Mouse (Mus musculus): ENCODE results near the gene Hdac4. TPM values are rescaled to one million over a fixed set of nuclear protein-coding genes. Genes with fewer than 3 reads are reported as not detected.
A peak's percentile ranks its signal among the peaks of the same experiment; 100 is the strongest.

Hdac4 gene
- total RNA-seq, 2 experiments from 2014 or later, result 38.8 to 40.8 TPM

GRCm38 (mm10) chr1:92082156-92082836 is 113.2 kb downstream of the Hdac4 start:
- no peak for DNase-seq
- intact Hi-C loops (cut with DNase I; ENCODE audit: low total_unique reads), result no loop called here

GRCm38 (mm10) chr1:92079982-92080537 is 115.4 kb downstream of the Hdac4 start:
- intact Hi-C loops (cut with DNase I; ENCODE audit: low total_unique reads), result no loop called here
- DNase-seq, result no peak

- DNase-seq, result no peak
- intact Hi-C loops (cut with DNase I; ENCODE audit: low total_unique reads), result no loop called here
These were observed 120.2 kb downstream of the Hdac4 start for GRCm38 (mm10) chr1:92075312-92075711.

GRCm38 (mm10) chr1:92074655-92075054 is 120.8 kb downstream of the Hdac4 start:
- intact Hi-C loops (cut with DNase I; ENCODE audit: low total_unique reads), result no loop called here
- no peak for DNase-seq

- intact Hi-C loops (cut with DNase I; ENCODE audit: low total_unique reads), result no loop called here
- no peak for DNase-seq
These were observed 125.4 kb downstream of the Hdac4 start for GRCm38 (mm10) chr1:92069932-92070677.

DNA sequence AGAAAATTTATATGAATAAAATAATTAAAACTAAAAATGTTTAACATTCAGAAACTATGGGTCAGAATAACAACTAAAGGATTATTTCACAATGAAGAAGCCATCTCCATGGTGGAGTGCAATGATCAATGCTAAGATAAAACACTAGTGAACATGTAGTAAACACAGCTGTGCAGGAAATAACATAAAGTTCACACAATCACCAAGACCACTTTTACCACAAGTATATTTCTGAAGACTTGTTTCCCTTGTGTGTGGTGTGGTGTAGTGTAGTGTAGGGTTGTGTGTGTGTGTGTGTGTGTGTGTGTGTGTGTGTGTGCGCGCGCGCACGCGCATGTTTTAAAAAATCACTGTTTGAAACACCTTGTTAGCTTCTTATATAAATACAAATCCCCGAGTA is 126.0 kb downstream of the Hdac4 start:
- intact Hi-C loops (cut with DNase I; ENCODE audit: low total_unique reads), result no loop called here
- no peak for DNase-seq

- intact Hi-C loops (cut with DNase I; ENCODE audit: low total_unique reads), result no loop called here
- no peak for DNase-seq
These were observed 131.2 kb downstream of the Hdac4 start for GRCm38 (mm10) chr1:92064307-92064706.

GRCm38 (mm10) chr1:92063271-92063670 is 132.2 kb downstream of the Hdac4 start:
- DNase-seq, result no peak

DNA sequence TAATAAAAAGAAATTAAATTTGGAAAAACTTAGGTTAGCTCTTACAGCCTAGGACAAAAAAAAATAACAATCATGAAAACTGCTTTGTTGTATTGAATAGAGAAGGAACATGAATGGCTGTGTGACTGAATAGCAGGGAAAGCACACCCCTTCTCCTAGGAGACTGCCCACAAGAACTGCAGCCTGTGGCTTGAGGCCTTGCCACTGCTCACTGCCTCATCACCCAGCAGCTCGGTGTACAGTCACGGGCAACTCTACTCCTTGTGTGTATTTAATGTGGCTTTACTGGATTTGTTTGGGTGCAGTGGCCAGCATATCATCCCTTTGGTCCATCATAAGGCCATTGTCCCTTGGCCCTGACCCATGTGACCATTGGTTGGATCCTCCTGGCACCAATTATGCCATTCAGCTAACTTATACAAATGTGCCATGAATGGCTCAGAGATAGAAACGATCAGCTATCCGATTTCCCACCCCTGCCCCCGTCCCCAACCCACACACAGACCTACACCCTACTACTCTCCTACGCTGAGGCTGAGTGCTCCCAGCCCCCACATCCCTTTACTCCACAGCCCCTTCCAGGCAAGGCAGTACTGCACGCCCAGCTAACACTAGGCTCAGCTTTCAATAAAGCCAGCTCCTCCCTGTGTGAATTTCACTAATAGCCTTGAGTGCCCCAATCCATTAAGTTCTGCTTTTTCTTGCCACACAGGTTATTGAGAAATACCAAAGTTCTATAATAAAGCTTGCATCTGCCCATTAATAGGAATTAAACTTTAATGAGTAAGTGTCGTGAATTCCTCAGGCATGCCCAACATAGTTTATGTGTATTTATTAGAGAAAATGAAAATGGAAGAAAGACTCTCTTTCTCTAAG is 134.1 kb downstream of the Hdac4 start:
- intact Hi-C loops (cut with DNase I; ENCODE audit: low total_unique reads), result no loop called here
- no peak for DNase-seq

More at GRCm38 (mm10) chr1:92063271-92063670, 132.2 kb downstream of the Hdac4 start:
- intact Hi-C loops (cut with DNase I; ENCODE audit: low total_unique reads), result no loop called here

DNA sequence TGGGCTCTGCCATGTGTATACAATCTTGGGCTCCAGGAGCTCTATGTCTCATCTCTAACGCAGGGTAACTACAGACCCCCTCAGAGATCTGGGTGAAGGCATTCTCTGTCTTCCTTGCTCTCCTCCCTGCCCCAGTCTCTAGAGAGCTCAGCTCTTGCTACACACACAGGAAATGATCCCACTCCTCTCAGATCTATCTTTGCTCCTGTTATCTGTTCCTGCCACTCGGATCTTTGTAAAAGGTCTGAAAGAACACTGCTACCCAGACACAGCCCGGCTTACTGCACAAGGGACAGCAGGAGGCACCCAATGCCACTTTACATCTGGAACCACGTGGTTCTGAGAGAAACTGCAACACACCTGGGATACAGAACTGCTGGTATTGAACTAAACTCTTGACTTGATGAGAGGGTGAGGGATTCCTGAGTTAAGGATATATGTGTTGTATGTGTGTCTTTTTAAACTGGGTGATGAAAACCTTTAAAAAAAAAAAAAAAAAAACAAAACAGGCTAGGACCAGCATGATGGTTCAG is 134.9 kb downstream of the Hdac4 start:
- DNase-seq, result no peak
- intact Hi-C loops (cut with DNase I; ENCODE audit: low total_unique reads), result no loop called here

DNA sequence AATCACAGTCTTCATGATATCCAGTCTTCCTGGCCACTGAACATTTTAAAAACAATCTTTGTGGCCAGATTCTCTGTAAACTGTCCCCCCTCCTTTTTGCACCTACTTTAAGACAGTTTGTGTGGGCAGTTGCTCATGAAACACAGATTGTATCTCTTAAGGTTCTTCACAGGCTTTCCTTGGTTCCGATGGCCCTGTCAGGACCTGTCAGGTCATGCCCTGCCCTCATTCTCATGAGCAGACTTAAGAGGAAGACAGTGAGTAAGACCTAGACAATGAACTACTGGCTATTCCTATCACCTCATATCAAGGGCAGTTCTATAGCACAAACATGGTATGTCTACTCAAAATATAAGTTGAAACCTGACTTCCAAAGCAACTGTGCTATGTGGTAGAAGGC is 135.9 kb downstream of the Hdac4 start:
- no peak for DNase-seq
- intact Hi-C loops (cut with DNase I; ENCODE audit: low total_unique reads), result no loop called here

DNA sequence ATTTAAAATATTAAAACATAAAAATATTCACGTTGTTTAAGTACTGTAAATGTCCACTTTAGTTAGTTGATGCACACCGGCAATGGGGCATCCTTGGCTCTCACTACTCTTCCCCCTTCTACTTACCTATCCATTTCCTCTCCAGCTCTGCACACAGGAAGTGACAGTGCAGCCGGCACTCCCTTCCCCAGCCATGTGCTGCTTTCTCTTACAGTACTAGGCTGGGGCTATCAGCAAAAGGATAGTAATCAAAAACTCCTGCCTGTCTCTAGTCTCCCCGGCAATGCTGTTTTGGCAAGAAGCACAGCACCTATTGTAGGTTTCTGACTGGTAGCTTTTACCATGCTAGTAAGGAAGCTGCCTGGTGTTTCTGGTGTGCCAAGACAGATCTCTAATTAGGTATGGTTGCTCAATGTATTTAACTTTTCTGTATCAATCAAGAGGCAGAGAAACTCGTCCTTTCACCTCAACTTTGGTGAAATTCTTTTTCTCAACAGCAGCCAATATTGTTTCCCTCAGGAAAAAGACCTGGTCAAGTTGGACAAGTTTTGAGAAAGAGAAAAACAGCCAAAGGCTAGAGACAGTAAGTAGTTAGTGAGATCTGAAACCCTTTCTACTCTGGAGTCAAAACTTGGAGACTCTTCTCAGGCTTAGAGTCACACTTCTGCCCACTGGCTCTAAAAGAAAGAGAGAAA is 136.6 kb downstream of the Hdac4 start:
- intact Hi-C loops (cut with DNase I; ENCODE audit: low total_unique reads), result no loop called here
- DNase-seq, result no peak

DNA sequence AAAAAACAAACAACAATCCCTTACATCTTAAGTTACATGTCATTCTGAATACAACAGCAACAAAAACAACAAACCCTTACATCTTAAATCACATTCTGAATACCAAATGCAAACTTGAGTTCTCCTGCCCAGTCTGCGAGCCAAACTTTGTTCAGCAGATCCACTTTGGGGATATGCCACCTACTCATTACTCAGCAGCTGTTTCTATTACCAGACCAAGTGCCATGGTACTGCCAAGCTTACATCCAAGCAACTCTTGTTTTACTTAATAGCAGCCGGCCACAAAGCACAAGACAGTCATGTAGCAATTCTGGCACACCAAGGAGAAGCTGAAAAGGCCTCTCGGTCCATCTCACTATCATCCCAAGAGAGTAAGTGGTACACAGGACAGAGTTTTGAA is 138.4 kb downstream of the Hdac4 start:
- intact Hi-C loops (cut with DNase I; ENCODE audit: low total_unique reads), result no loop called here
- DNase-seq, result no peak

DNA sequence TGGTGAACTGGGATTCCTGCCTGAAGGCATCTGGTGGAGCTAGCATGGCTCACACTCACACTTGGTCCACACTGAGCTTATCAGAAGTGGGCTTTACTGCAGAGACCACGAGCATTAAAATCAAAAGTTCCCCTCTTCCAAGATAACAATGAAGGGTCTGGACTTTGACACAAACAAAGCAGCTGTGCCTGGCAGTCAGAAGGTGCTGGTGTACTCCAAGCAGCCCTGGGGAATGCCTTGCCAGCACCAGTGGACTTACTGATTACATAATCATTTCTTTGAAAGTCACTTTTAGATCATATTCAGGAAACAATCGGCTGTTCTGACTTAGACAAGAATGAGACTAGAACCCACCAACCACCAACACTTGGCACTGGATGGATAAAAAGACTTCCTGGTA is 140.3 kb downstream of the Hdac4 start:
- intact Hi-C loops (cut with DNase I; ENCODE audit: low total_unique reads), result no loop called here
- no peak for DNase-seq

DNA sequence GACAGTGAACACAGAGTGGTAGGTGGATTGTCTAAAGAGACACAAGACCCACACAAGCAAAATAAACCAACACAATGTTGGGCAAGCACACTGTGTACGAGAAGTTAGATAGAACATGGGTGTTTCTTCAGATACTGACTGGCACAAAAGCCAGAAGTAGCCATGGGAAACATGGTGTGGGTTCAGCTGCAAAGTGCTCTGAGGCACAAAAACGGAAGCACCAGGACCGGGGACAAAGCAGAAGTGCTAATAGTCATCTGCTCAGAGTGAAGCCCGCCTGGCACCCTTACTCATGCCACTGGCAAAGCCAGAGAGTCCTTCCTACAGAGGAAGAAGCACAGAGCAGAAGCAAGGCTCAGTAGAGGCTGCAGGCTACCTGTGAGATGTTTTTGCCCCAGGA is 143.3 kb downstream of the Hdac4 start:
- intact Hi-C loops (cut with DNase I; ENCODE audit: low total_unique reads), result loop anchor here (5.0 kb wide), 1 partner anchor 35 kb away; no protein-coding TSS in a partner anchor
- peak; percentile 26 for DNase-seq

- intact Hi-C loops (cut with DNase I; ENCODE audit: low total_unique reads), result loop anchor here (5.0 kb wide), 1 partner anchor 34 kb away; no protein-coding TSS in a partner anchor
- no peak for DNase-seq
These were observed 143.9 kb downstream of the Hdac4 start for GRCm38 (mm10) chr1:92051489-92052062.

DNA sequence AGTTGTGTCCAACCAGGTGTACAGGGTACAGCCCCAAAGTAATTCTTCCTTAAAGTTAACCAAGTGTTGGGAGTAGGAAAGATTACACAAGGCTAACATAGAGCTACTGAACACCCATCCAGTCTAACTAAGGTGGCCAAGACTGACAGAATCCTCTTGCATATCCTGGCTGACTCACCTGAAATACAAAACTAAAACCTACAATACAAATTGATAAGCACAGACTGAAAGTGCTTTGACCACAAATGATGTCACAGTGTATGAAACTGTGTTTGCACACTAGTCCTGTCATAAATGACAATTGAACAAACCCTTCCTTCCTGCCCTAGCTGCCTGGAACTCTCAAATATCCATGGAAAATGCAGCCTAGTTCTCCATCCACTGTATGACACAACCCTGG is 144.5 kb downstream of the Hdac4 start:
- no peak for DNase-seq
- intact Hi-C loops (cut with DNase I; ENCODE audit: low total_unique reads), result loop anchor here (5.0 kb wide), 1 partner anchor 34 kb away; no protein-coding TSS in a partner anchor

GRCm38 (mm10) chr1:92050566-92050965 is 144.9 kb downstream of the Hdac4 start:
- intact Hi-C loops (cut with DNase I; ENCODE audit: low total_unique reads), result loop anchor here (5.0 kb wide), 1 partner anchor 33 kb away; no protein-coding TSS in a partner anchor
- no peak for DNase-seq

All from gastrocnemius, postnatal 14 days (tissue).